Mouse (Mus musculus) CH12.LX (cell line): ENCODE data around the gene Copa. TPM values are rescaled to one million over a fixed set of nuclear protein-coding genes. Genes with fewer than 3 reads are reported as not detected.

ENCODE experiments used
- DNase-seq: peaks from one replicate; pipeline ENCODE4 v3.0.0-alpha.2; 2013; ENCODE audit errors: extremely low read depth
- H3K27ac ChIP-seq: 2 replicates; pipeline ENCODE4 v1.5.1; 2012; ENCODE audit warnings: low read depth, mild to moderate bottlenecking, control low read depth, moderate library complexity; ENCODE audit not compliant: insufficient read depth
- H3K27me3 ChIP-seq: replicated peaks from 2 replicates; pipeline ENCODE3; 2012; ENCODE audit warnings: inconsistent platforms
- H3K36me3 ChIP-seq, 2 experiments: replicated peaks in 1 of 2; 2 replicates each; pipeline versions ENCODE3 to v1.6.1; 2012; ENCODE audit warnings: inconsistent platforms in 1 of 2, low read length in 1 of 2, mild to moderate bottlenecking in 1 of 2, mixed read lengths in 1 of 2, moderate library complexity in 1 of 2; ENCODE audit not compliant: control insufficient read depth in 1 of 2, insufficient read depth in 1 of 2
- H3K4me1 ChIP-seq, 2 experiments: 2 replicates each; pipeline ENCODE4 v1.6.1; 2012; ENCODE audit warnings: inconsistent platforms in 1 of 2, moderate library complexity in 1 of 2; ENCODE audit not compliant: insufficient read depth in 2 of 2, control insufficient read depth in 1 of 2
- H3K4me2 ChIP-seq: 2 replicates; pipeline ENCODE4 v1.6.1; 2012; ENCODE audit warnings: low read depth, mild to moderate bottlenecking, control low read depth; ENCODE audit not compliant: poor library complexity, insufficient read depth, severe bottlenecking
- H3K4me3 ChIP-seq, 3 experiments: fragments of 150-350 bp in 1 of 3; sonication (generic) in 1 of 3; replicated peaks in 1 of 3; 2 replicates each; pipeline versions ENCODE3 to v1.5.1; 2011 to 2012; ENCODE audit warnings: low read depth in 2 of 3, low read length in 2 of 3, mild to moderate bottlenecking in 2 of 3, moderate library complexity in 2 of 3, control low read depth in 1 of 3, improper control_type of control experiment in 1 of 3, inconsistent platforms in 1 of 3, mixed read lengths in 1 of 3; ENCODE audit not compliant: poor library complexity in 1 of 3
- H3K79me2 ChIP-seq: replicated peaks from 2 replicates; pipeline ENCODE4 v1.6.1; 2012; ENCODE audit warnings: mild to moderate bottlenecking, moderate library complexity; ENCODE audit not compliant: control insufficient read depth, poor library complexity, insufficient read depth, severe bottlenecking; ENCODE audit errors: extremely low read depth
- H3K9ac ChIP-seq: 2 replicates; pipeline ENCODE4 v1.6.1; 2012; ENCODE audit warnings: low read depth, mild to moderate bottlenecking, control low read depth, moderate library complexity; ENCODE audit not compliant: insufficient read depth
- H3K9me3 ChIP-seq: replicated peaks from 2 replicates; pipeline ENCODE3; 2012; ENCODE audit warnings: low read length, inconsistent platforms, mixed read lengths
- BHLHE40 ChIP-seq: IDR thresholded peaks from 2 replicates; pipeline ENCODE4 v1.6.1; 2011; ENCODE audit warnings: mild to moderate bottlenecking, low read depth, low read length, improper control_type of control experiment
- CHD2 ChIP-seq: IDR thresholded peaks from 2 replicates; pipeline ENCODE4 v1.6.1; 2011; ENCODE audit warnings: low read length, improper control_type of control experiment
- CTCF ChIP-seq, 2 experiments: IDR thresholded peaks in 1 of 2; conservative IDR thresholded peaks in 1 of 2; 2 replicates each; pipeline ENCODE4 v1.5.1; 2011 to 2012; ENCODE audit warnings: low read depth in 2 of 2, low read length in 2 of 2, improper control_type of control experiment in 1 of 2, inconsistent platforms in 1 of 2, mild to moderate bottlenecking in 1 of 2, moderate library complexity in 1 of 2
- E2F4 ChIP-seq: IDR thresholded peaks from 2 replicates; pipeline ENCODE4 v1.6.1; 2011; ENCODE audit warnings: low read depth, low read length, improper control_type of control experiment; ENCODE audit not compliant: insufficient replicate concordance
- EP300 ChIP-seq: IDR thresholded peaks from 2 replicates; pipeline ENCODE4 v1.6.1; 2011; ENCODE audit warnings: low read length, improper control_type of control experiment
- ETS1 ChIP-seq: conservative IDR thresholded peaks from 2 replicates; pipeline ENCODE4 v1.6.1; 2012; ENCODE audit warnings: low read depth, mild to moderate bottlenecking, inconsistent platforms, low read length, improper control_type of control experiment, moderate library complexity
- GABPA ChIP-seq: IDR thresholded peaks from 2 replicates; pipeline ENCODE4 v1.6.1; 2012; ENCODE audit warnings: low read depth, low read length, improper control_type of control experiment, inconsistent platforms; ENCODE audit not compliant: insufficient replicate concordance
- HCFC1 ChIP-seq: IDR thresholded peaks from 2 replicates; pipeline ENCODE4 v1.6.1; 2012; ENCODE audit warnings: low read depth, mild to moderate bottlenecking, inconsistent platforms, low read length, improper control_type of control experiment
- IRF4 ChIP-seq: IDR thresholded peaks from 2 replicates; pipeline ENCODE4 v1.6.1; 2014; ENCODE audit warnings: low read depth, mild to moderate bottlenecking, inconsistent platforms, low read length, improper control_type of control experiment
- MAX ChIP-seq: IDR thresholded peaks from 2 replicates; pipeline ENCODE4 v1.6.1; 2011; ENCODE audit warnings: low read length, improper control_type of control experiment
- MAZ ChIP-seq: IDR thresholded peaks from 2 replicates; pipeline ENCODE4 v1.6.1; 2012; ENCODE audit warnings: low read depth, mild to moderate bottlenecking, inconsistent platforms, low read length, improper control_type of control experiment, moderate library complexity
- MXI1 ChIP-seq: IDR thresholded peaks from 2 replicates; pipeline ENCODE4 v1.6.1; 2011; ENCODE audit warnings: mild to moderate bottlenecking, low read depth, low read length, improper control_type of control experiment
- MYC ChIP-seq: IDR thresholded peaks from 2 replicates; pipeline ENCODE4 v1.6.1; 2011; ENCODE audit warnings: low read depth, mild to moderate bottlenecking, improper control_type of control experiment, low read length
- NRF1 ChIP-seq: IDR thresholded peaks from 2 replicates; pipeline ENCODE4 v1.6.1; 2014; ENCODE audit warnings: low read depth, mild to moderate bottlenecking, inconsistent platforms, low read length, improper control_type of control experiment, moderate library complexity
- POLR2AphosphoS2 ChIP-seq: IDR thresholded peaks from 2 replicates; pipeline ENCODE4 v1.6.1; 2011; ENCODE audit warnings: low read depth, low read length, improper control_type of control experiment
- RAD21 ChIP-seq: IDR thresholded peaks from 2 replicates; pipeline ENCODE4 v1.6.1; 2011; ENCODE audit warnings: low read depth, mild to moderate bottlenecking, low read length, improper control_type of control experiment, moderate library complexity
- SIN3A ChIP-seq: IDR thresholded peaks from 2 replicates; pipeline ENCODE4 v1.6.1; 2012; ENCODE audit warnings: low read length, improper control_type of control experiment, inconsistent platforms
- UBTF ChIP-seq: IDR thresholded peaks from 2 replicates; pipeline ENCODE4 v1.6.1; 2012; ENCODE audit warnings: low read depth, mild to moderate bottlenecking, inconsistent platforms, low read length, improper control_type of control experiment, moderate library complexity
- USF1 ChIP-seq: IDR thresholded peaks from 2 replicates; pipeline ENCODE4 v1.6.1; 2014; ENCODE audit warnings: low read depth, mild to moderate bottlenecking, inconsistent platforms, low read length, improper control_type of control experiment
- ZMIZ1 ChIP-seq: IDR thresholded peaks from 2 replicates; pipeline ENCODE4 v1.6.1; 2012; ENCODE audit warnings: low read depth, mild to moderate bottlenecking, inconsistent platforms, low read length, improper control_type of control experiment
- dilution Hi-C: fragments of 300-500 bp; cut with MboI; formaldehyde crosslinking; loops from 2 replicates; pipeline ENCODE4 v1.14.3; 2020; ENCODE audit warnings: low sequenced_read_pairs; ENCODE audit not compliant: extremely low pct_unique_long_range_greater_than_20kb, extremely low pct_ligation_motif_present
- in situ Hi-C: fragments of 300-500 bp; cut with MboI; formaldehyde crosslinking; loops from 3 replicates; pipeline ENCODE4 v1.14.3; 2019; ENCODE audit warnings: low sequenced_read_pairs, low pct_ligation_motif_present, low pct_unique_long_range_greater_than_20kb, mixed read lengths
- polyA plus RNA-seq: library from polyadenylated mRNA; unstranded; fragments of >175 nt; gene quantifications from 2 replicates; pipeline ENCODE4 v1.2.1, GENCODE M21; 2012; ENCODE audit warnings: low read depth; ENCODE audit not compliant: insufficient read length
- total RNA-seq, 2 experiments: library from RNA; depleted of rRNA; stranded (reverse); fragments of 300-350 nt in 1 of 2; fragments of >200 nt in 1 of 2; gene quantifications; 2 replicates each; pipeline ENCODE4 v1.2.3; 2012 to 2014

The Copa gene
- total and polyA plus RNA-seq, 3 experiments: 157 to 165 (median 158) TPM

DNA sequence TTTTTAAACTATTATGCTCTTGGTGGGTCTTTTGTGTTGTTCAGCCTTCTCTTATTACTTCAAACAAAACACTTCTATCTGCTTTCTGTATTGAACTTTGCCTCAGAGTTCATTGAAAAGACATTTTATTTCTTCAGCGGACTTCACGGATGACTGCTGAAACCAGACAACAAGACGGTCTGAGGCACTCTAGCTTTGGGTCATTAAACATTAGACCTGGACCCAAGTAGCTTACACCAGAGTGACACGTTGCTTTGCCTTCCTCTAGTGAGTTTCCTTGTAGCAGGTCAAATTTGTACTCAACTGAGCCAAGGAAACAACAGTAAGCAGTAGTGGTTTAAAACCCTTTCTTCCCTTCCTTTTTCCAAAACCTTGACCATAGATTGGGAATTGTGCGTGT, 85.6 kb downstream of the Copa start:
- TF ChIP-seq SIN3A (no peak), ETS1 (no peak), NRF1 (no peak), CHD2 (no peak), MAZ (no peak), HCFC1 (no peak)
- TF ChIP-seq, all 38 proteins: peak for 0
- no peak overlapping the region for H3K9ac ChIP-seq
- no peak for DNase-seq
- H3K36me3 ChIP-seq: peaks cover 58 to 94% of the 10 kb centered on the region in 2 experiments
- H3K4me1 ChIP-seq: peaks cover 0 to 14% of the 10 kb centered on the region in 2 experiments; a peak in 2 of 4 replicates
- peaks cover 1% of the 10 kb centered on the region for H3K9me3 ChIP-seq
- H3K27ac ChIP-seq: no peak overlapping the region
- H3K27me3 ChIP-seq: no peaks in the 10 kb centered on the region
- in situ Hi-C loops: no loop called here
- dilution Hi-C loops: no loop called here
- H3K4me3 ChIP-seq: no peak overlapping the region
- H3K79me2 ChIP-seq: peaks cover 13% of the 10 kb centered on the region
- no peak overlapping the region for H3K4me2 ChIP-seq

GRCm38 (mm10) chr1:172169809-172170208, 87.5 kb downstream of the Copa start:
- no peak for DNase-seq
- Histone ChIP-seq H3K27ac (no peak overlapping the region), H3K4me2 (no peak overlapping the region), H3K4me1 (peaks cover 0 to 10% of the 10 kb centered on the region in 2 experiments; a peak in 1 of 4 replicates), H3K9me3 (peaks cover 1% of the 10 kb centered on the region), H3K36me3 (peaks cover 72 to 95% of the 10 kb centered on the region in 2 experiments), H3K9ac (no peak overlapping the region)
- in situ Hi-C loops: no loop called here
- TF ChIP-seq GABPA (no peak), MXI1 (no peak), RAD21 (no peak), MYC (no peak), UBTF (no peak), MAX (no peak), BHLHE40 (no peak), CTCF (conservative IDR thresholded peaks at IDR 0.05 in 1 of 2, IDR thresholded peaks at IDR 0.05 in 1 of 2; ENCODE audit: low read depth in 2 of 2, low read length in 2 of 2) (no peak), NRF1 (no peak), ZMIZ1 (no peak), USF1 (no peak), POLR2AphosphoS2 (no peak), SIN3A (no peak), EP300 (no peak), IRF4 (no peak), E2F4 (no peak)
- TF ChIP-seq, all 38 proteins: peak for 0
- no peak overlapping the region for H3K4me3 ChIP-seq
- dilution Hi-C loops: no loop called here
- peaks cover 3% of the 10 kb centered on the region for H3K79me2 ChIP-seq
- H3K27me3 ChIP-seq: no peaks in the 10 kb centered on the region

Other genes starting within 250 kb of the Copa start
- 12.4 and 12.7 TPM in 2 replicates for gene Cd84, start 242.8 kb upstream of the Copa start, total RNA-seq (2012; rRNA removed)
- gene Cd84, start 242.8 kb upstream of the Copa start, total RNA-seq (2014; rRNA removed): 24.3 and 31.8 TPM in 2 replicates
- 17.4 and 18.1 TPM in 2 replicates for gene Cd84, start 242.8 kb upstream of the Copa start, polyA plus RNA-seq
- gene Gm10521, start 186.9 kb upstream of the Copa start, total RNA-seq (2012; rRNA removed): 0.17 and 0.21 TPM in 2 replicates
- 0.13 and 0.16 TPM in 2 replicates for gene Gm10521, start 186.9 kb upstream of the Copa start, total RNA-seq (2014; rRNA removed)
- gene Gm10521, start 186.9 kb upstream of the Copa start, polyA plus RNA-seq: 1.6 and 1.7 TPM in 2 replicates
- 50.9 and 75.8 TPM in 2 replicates for gene Slamf6, start 165.0 kb upstream of the Copa start, total RNA-seq (2012; rRNA removed)
- 172 and 180 TPM in 2 replicates for gene Slamf6, start 165.0 kb upstream of the Copa start, total RNA-seq (2014; rRNA removed)
- gene Slamf6, start 165.0 kb upstream of the Copa start, polyA plus RNA-seq: 124 and 127 TPM in 2 replicates
- 5.0 and 7.3 TPM in 2 replicates for gene Vangl2, start 54.1 kb upstream of the Copa start, total RNA-seq (2012; rRNA removed)
- gene Vangl2, start 54.1 kb upstream of the Copa start, total RNA-seq (2014; rRNA removed): 3.6 and 4.1 TPM in 2 replicates
- 7.9 and 9.4 TPM in 2 replicates for gene Vangl2, start 54.1 kb upstream of the Copa start, polyA plus RNA-seq
- not detected in 2 replicates for gene Nhlh1, start 25.0 kb upstream of the Copa start, total RNA-seq (2012; rRNA removed)
- not detected in 2 replicates for gene Nhlh1, start 25.0 kb upstream of the Copa start, total RNA-seq (2014; rRNA removed)
- 0.16 TPM in 1 of 2 replicates, not detected in the other for gene Nhlh1, start 25.0 kb upstream of the Copa start, polyA plus RNA-seq
- 21.5 and 24.5 TPM in 2 replicates for gene Ncstn, start 266 bp downstream of the Copa start, total RNA-seq (2012; rRNA removed)
- gene Ncstn, start 266 bp downstream of the Copa start, total RNA-seq (2014; rRNA removed): 12.4 and 15.0 TPM in 2 replicates
- 52.4 and 56.1 TPM in 2 replicates for gene Ncstn, start 266 bp downstream of the Copa start, polyA plus RNA-seq
- gene Pex19, start 44.2 kb downstream of the Copa start, total RNA-seq (2012; rRNA removed): 43.5 and 46.0 TPM in 2 replicates
- 47.9 and 53.6 TPM in 2 replicates for gene Pex19, start 44.2 kb downstream of the Copa start, total RNA-seq (2014; rRNA removed)
- gene Pex19, start 44.2 kb downstream of the Copa start, polyA plus RNA-seq: 58.2 and 60.5 TPM in 2 replicates
- 47.7 and 58.5 TPM in 2 replicates for gene Dcaf8, start 65.6 kb downstream of the Copa start, total RNA-seq (2012; rRNA removed)
- gene Dcaf8, start 65.6 kb downstream of the Copa start, total RNA-seq (2014; rRNA removed): 46.2 and 50.1 TPM in 2 replicates
- 77.2 and 80.7 TPM in 2 replicates for gene Dcaf8, start 65.6 kb downstream of the Copa start, polyA plus RNA-seq
- gene Pea15a, start 124.3 kb downstream of the Copa start, total RNA-seq (2012; rRNA removed): 14.9 and 15.6 TPM in 2 replicates
- gene Pea15a, start 124.3 kb downstream of the Copa start, total RNA-seq (2014; rRNA removed): 21.5 and 23.7 TPM in 2 replicates
- 50.6 and 52.1 TPM in 2 replicates for gene Pea15a, start 124.3 kb downstream of the Copa start, polyA plus RNA-seq
- 0.21 TPM in 1 of 2 replicates, not detected in the other for gene Casq1, start 137.3 kb downstream of the Copa start, total RNA-seq (2012; rRNA removed)
- not detected in 2 replicates for gene Casq1, start 137.3 kb downstream of the Copa start, total RNA-seq (2014; rRNA removed)
- gene Casq1, start 137.3 kb downstream of the Copa start, polyA plus RNA-seq: 0.96 and 0.98 TPM in 2 replicates
- gene Atp1a4, start 175.9 kb downstream of the Copa start, total RNA-seq (2012; rRNA removed): not detected in 2 replicates
- gene Atp1a4, start 175.9 kb downstream of the Copa start, total RNA-seq (2014; rRNA removed): not detected in 2 replicates
- 0.07 TPM in 1 of 2 replicates, not detected in the other for gene Atp1a4, start 175.9 kb downstream of the Copa start, polyA plus RNA-seq
- gene Igsf8, start 179.1 kb downstream of the Copa start, total RNA-seq (2012; rRNA removed): 29.3 and 37.0 TPM in 2 replicates
- 7.4 and 8.3 TPM in 2 replicates for gene Igsf8, start 179.1 kb downstream of the Copa start, total RNA-seq (2014; rRNA removed)
- 22.1 and 25.9 TPM in 2 replicates for gene Igsf8, start 179.1 kb downstream of the Copa start, polyA plus RNA-seq
- 0.13 and 0.21 TPM in 2 replicates for gene Atp1a2, start 215.5 kb downstream of the Copa start, total RNA-seq (2012; rRNA removed)
- 0.03 and 0.07 TPM in 2 replicates for gene Atp1a2, start 215.5 kb downstream of the Copa start, total RNA-seq (2014; rRNA removed)
- 0.23 and 0.33 TPM in 2 replicates for gene Atp1a2, start 215.5 kb downstream of the Copa start, polyA plus RNA-seq
- gene Kcnj9, start 246.8 kb downstream of the Copa start, total RNA-seq (2012; rRNA removed): 0.04 TPM in 1 of 2 replicates, not detected in the other
- gene Kcnj9, start 246.8 kb downstream of the Copa start, total RNA-seq (2014; rRNA removed): not detected in 2 replicates
- gene Kcnj9, start 246.8 kb downstream of the Copa start, polyA plus RNA-seq: 0.07 and 0.10 TPM in 2 replicates